Comparison of ENCODE assay signal across 7 mouse cellular contexts in genomic region chr10:102878010-102878409, GRCm38 (mm10).
A peak's percentile ranks its signal among the peaks of the same experiment; 100 is the strongest.
DNase-seq lines count a peak whose midpoint lies in the region; ATAC-seq and TF ChIP-seq lines count a peak whose summit lies in the region.

No protein-coding gene starts in this region.

- H3K9ac ChIP-seq in midbrain, embryonic 11.5 days (ENCODE audit: low read length) = no peak overlapping the region
- H3K9ac ChIP-seq in stomach, postnatal 0 days (ENCODE audit: low read length) = no peak overlapping the region

- H3K4me2 ChIP-seq in midbrain, embryonic 11.5 days = no peak overlapping the region
- peak overlapping the region; percentile 35; the same call in 1 of the 2 replicates for H3K4me2 ChIP-seq in stomach, postnatal 0 days (replicated peaks; ENCODE audit: low read depth)

- no peaks in the 10 kb centered on the region for H3K36me3 ChIP-seq in midbrain, embryonic 11.5 days (ENCODE audit: control insufficient read depth, insufficient read depth, low read length)
- H3K36me3 ChIP-seq in stomach, postnatal 0 days (ENCODE audit: control insufficient read depth, insufficient read depth, low read length) = no peaks in the 10 kb centered on the region

- no peak overlapping the region for H3K27ac ChIP-seq in midbrain, embryonic 11.5 days (ENCODE audit: low read depth, low read length)
- H3K27ac ChIP-seq in stomach, postnatal 0 days (replicated peaks) = no peak overlapping the region

- no peak for TF ChIP-seq EP300 in stomach, postnatal 0 days (optimal IDR thresholded peaks at IDR 0.05)

- 34% methylated on average over 11 of the region's 11 CpGs for WGBS in midbrain, embryonic 11.5 days
- 25% methylated on average over 11 of the region's 11 CpGs for WGBS in stomach, postnatal 0 days

- peak; percentile 72 for TF ChIP-seq CTCF in stomach, postnatal 0 days (IDR thresholded peaks at IDR 0.05; ENCODE audit: low read depth)

- no peaks in the 10 kb centered on the region for H3K9me3 ChIP-seq in midbrain, embryonic 11.5 days (ENCODE audit: control insufficient read depth, low read length)
- no peaks in the 10 kb centered on the region for H3K9me3 ChIP-seq in stomach, postnatal 0 days (ENCODE audit: control insufficient read depth, low read length)

- peak; percentile 4 for DNase-seq in urinary bladder, postnatal 14 days (ENCODE audit: low spot score)
- no peak for DNase-seq in urinary bladder, postnatal 36 days (ENCODE audit: low spot score in 2 of 2)
- peak; percentile 22 for DNase-seq in embryo, embryonic 11.5 days (ENCODE audit: low read depth, low spot score)
- DNase-seq in layer of hippocampus, adult 9-10 months (ENCODE audit: low spot score) = peak; percentile 43
- DNase-seq in midbrain, embryonic 11.5 days (ENCODE audit: low spot score, missing footprints) = peak; percentile 93
- peak; percentile 17 for DNase-seq in stomach, postnatal 0 days (ENCODE audit: low spot score)

- no peaks in the 10 kb centered on the region for H3K4me1 ChIP-seq in midbrain, embryonic 11.5 days (ENCODE audit: control insufficient read depth, insufficient read depth, low read length)
- no peaks in the 10 kb centered on the region for H3K4me1 ChIP-seq in stomach, postnatal 0 days (replicated peaks; ENCODE audit: control insufficient read depth, insufficient read depth)

- no peaks in the 10 kb centered on the region for H3K27me3 ChIP-seq in midbrain, embryonic 11.5 days (ENCODE audit: control insufficient read depth, insufficient read depth, low read length)
- no peaks in the 10 kb centered on the region for H3K27me3 ChIP-seq in stomach, postnatal 0 days (ENCODE audit: control insufficient read depth, insufficient read depth, low read length)

- ATAC-seq in hematopoietic stem cell, adult 5-6 weeks (replicated peaks in 1 of 2; ENCODE audit: insufficient read depth in 1 of 2, low FRiP score in 2 of 2, low TSS enrichment in 1 of 2, low read depth in 1 of 2, poor library complexity in 2 of 2, severe bottlenecking in 2 of 2) = peak; percentile 45 to 59; a peak in 3 of 4 replicates
- ATAC-seq in midbrain, embryonic 11.5 days (ENCODE audit: low FRiP score) = 0 out of 2 replicates have a peak, but pooled peaks have one; percentile 55
- ATAC-seq in stomach, postnatal 0 days (ENCODE audit: low FRiP score, low TSS enrichment) = no peak

- H3K4me3 ChIP-seq in midbrain, embryonic 11.5 days (ENCODE audit: low read depth, low read length) = no peak overlapping the region
- no peak overlapping the region for H3K4me3 ChIP-seq in stomach, postnatal 0 days (ENCODE audit: low read depth, low read length)

Comparison
In these comparisons a context has a peak if more than half of its experiments do, and no peak if none do; other contexts are left out.
1. DNase-seq: peak in urinary bladder, postnatal 14 days (single experiment), embryo, embryonic 11.5 days (single experiment), layer of hippocampus, adult 9-10 months (single experiment), midbrain, embryonic 11.5 days (single experiment) and stomach, postnatal 0 days (single experiment); none in urinary bladder, postnatal 36 days (0 of 2).